ENCODE assay signal across 34 mouse cellular contexts in genomic region chr2:127496321-127496720, GRCm38 (mm10). TPM values are rescaled to one million over a fixed set of nuclear protein-coding genes. Genes with fewer than 3 reads are reported as not detected.
"Had no signal": no experiment of that assay in that cellular context is flagged by ENCODE, and none has a peak within 500 bp of the region (broad histone marks: within the 10 kb centered on the region; RNA-seq: fewer than 3 reads in every experiment).

No protein-coding gene starts in this region.

- H3K27ac ChIP-seq: left cerebral cortex, adult 2 months; limb, embryonic 10.5 days; limb, embryonic 12.5 days; limb, embryonic 13.5 days; limb, embryonic 15.5 days; liver, embryonic 12.5 days; liver, embryonic 13.5 days; liver, embryonic 14.5 days; liver, embryonic 15.5 days; lung, embryonic 15.5 days; macrophage; midbrain, embryonic 10.5 days; midbrain, embryonic 12.5 days; midbrain, embryonic 13.5 days; midbrain, embryonic 15.5 days; neural tube, embryonic 12.5 days had no signal

- DNase-seq: left cerebral cortex, postnatal 4 days; liver; liver, embryonic 13.5 days; liver, postnatal 0 days; lung, adult 18-20 months; lung, adult 2 months; lung, embryonic 14.5 days; lung, postnatal 10 days; lung, postnatal 14 days; lung, postnatal 36 days; lung, postnatal 4 days; midbrain, embryonic 14.5 days had no signal

- H3K4me3 ChIP-seq: left cerebral cortex, adult 2 months; limb, embryonic 10.5 days; limb, embryonic 12.5 days; limb, embryonic 13.5 days; limb, embryonic 15.5 days; liver, embryonic 12.5 days; liver, embryonic 13.5 days; liver, embryonic 15.5 days; lung, embryonic 15.5 days; megakaryocyte, embryonic 14.5 days; midbrain, embryonic 10.5 days; midbrain, embryonic 12.5 days; midbrain, embryonic 13.5 days; midbrain, embryonic 15.5 days; myocyte; neural tube, embryonic 12.5 days had no signal

- ATAC-seq: liver, embryonic 12.5 days; liver, postnatal 0 days; lung, postnatal 0 days; midbrain, embryonic 13.5 days; midbrain, embryonic 15.5 days; midbrain, embryonic 16.5 days had no signal

RNA-seq across cellular contexts. Expression of gene Kcnip3, which starts 25.6 kb away (rescaled TPM):
- total RNA-seq: megakaryocyte-erythroid progenitor cell, adult 5-6 weeks had no signal

RNA-seq across cellular contexts. Expression of gene Prom2, which starts 44.9 kb away (rescaled TPM):
- total RNA-seq: left cerebral cortex, postnatal 4 days; liver, adult 2 months; megakaryocyte progenitor cell, adult 5-6 weeks; megakaryocyte-erythroid progenitor cell, adult 5-6 weeks had no signal
